In the genomic region with DNA sequence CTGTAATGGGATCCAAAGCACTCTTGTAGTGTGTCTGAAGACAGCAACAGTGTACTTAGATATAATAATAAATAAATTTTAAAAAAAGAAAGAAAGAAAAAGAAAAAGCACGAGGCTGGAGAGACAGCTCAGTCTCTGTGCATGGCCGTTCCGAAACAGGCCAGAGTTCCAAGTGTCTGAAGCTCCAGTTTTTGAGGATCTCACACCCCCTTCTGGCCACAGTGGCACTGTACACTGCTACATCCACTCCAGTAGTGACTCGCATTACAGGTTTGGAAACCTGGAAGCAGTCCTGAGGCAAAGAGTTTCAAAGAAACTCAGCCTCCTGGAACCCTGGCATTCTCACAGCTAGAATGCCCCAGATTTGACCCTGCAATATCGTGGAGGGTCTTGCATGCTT, we compare ENCODE assay signal across 8 mouse cellular contexts. TPM values are rescaled to one million over a fixed set of nuclear protein-coding genes. Genes with fewer than 3 reads are reported as not detected.
A peak's percentile ranks its signal among the peaks of the same experiment; 100 is the strongest.
DNase-seq lines count a peak whose midpoint lies in the region; ATAC-seq lines count a peak whose summit lies in the region.
"Had no signal": no experiment of that assay in that cellular context is flagged by ENCODE, and none has a peak within 500 bp of the region (broad histone marks: within the 10 kb centered on the region; RNA-seq: fewer than 3 reads in every experiment).

No protein-coding gene starts in this region.

- H3K4me1 ChIP-seq in forebrain, embryonic 16.5 days (replicated peaks; ENCODE audit: control insufficient read depth, insufficient read depth, low read length) = no peaks in the 10 kb centered on the region
- peaks cover 36% of the 10 kb centered on the region for H3K4me1 ChIP-seq in liver, embryonic 16.5 days (ENCODE audit: control insufficient read depth, low read depth, low read length)
- H3K4me1 ChIP-seq: neural tube, embryonic 13.5 days had no signal

- no peak overlapping the region for H3K4me2 ChIP-seq in forebrain, embryonic 16.5 days (ENCODE audit: low read length)
- H3K4me2 ChIP-seq in liver, embryonic 16.5 days (ENCODE audit: low read depth, low read length) = no peak overlapping the region
- H3K4me2 ChIP-seq: neural tube, embryonic 13.5 days had no signal

- 37% methylated on average over 5 of the region's 5 CpGs for WGBS in forebrain, embryonic 16.5 days
- 44% methylated on average over 5 of the region's 5 CpGs for WGBS in liver, embryonic 16.5 days (ENCODE audit: insufficient replicate concordance)

- no peak overlapping the region for H3K4me3 ChIP-seq in forebrain, embryonic 16.5 days (replicated peaks; ENCODE audit: low read length)
- no peak overlapping the region for H3K4me3 ChIP-seq in liver, embryonic 16.5 days (ENCODE audit: low read depth, low read length)
- H3K4me3 ChIP-seq: neural tube, embryonic 13.5 days had no signal

- DNase-seq in urinary bladder, postnatal 25 days (ENCODE audit: low spot score) = peak; percentile 52
- no peak for DNase-seq in urinary bladder, postnatal 10 days (ENCODE audit: low spot score)
- peak; percentile 79 to 83 for DNase-seq in adrenal gland, postnatal 36 days
- peak; percentile 75 for DNase-seq in kidney, adult 11 months
- peak; percentile 52 for DNase-seq in right cerebral cortex, postnatal 4 days

- no peak overlapping the region for H3K27ac ChIP-seq in forebrain, embryonic 16.5 days (ENCODE audit: low read length)
- no peak overlapping the region for H3K27ac ChIP-seq in liver, embryonic 16.5 days (ENCODE audit: low read length)
- H3K27ac ChIP-seq: neural tube, embryonic 13.5 days had no signal

- no peak overlapping the region for H3K9ac ChIP-seq in forebrain, embryonic 16.5 days (replicated peaks; ENCODE audit: low read depth, low read length)
- no peak overlapping the region for H3K9ac ChIP-seq in liver, embryonic 16.5 days (ENCODE audit: low read depth, low read length)
- H3K9ac ChIP-seq: neural tube, embryonic 13.5 days had no signal

- H3K9me3 ChIP-seq in forebrain, embryonic 16.5 days (ENCODE audit: control insufficient read depth, low read length) = no peaks in the 10 kb centered on the region
- no peaks in the 10 kb centered on the region for H3K9me3 ChIP-seq in liver, embryonic 16.5 days (replicated peaks; ENCODE audit: control insufficient read depth, low read length)
- H3K9me3 ChIP-seq: neural tube, embryonic 13.5 days had no signal

- H3K36me3 ChIP-seq in forebrain, embryonic 16.5 days (ENCODE audit: control insufficient read depth, insufficient read depth) = peaks cover 36% of the 10 kb centered on the region
- H3K36me3 ChIP-seq in liver, embryonic 16.5 days (ENCODE audit: control insufficient read depth, insufficient read depth) = peaks cover 30% of the 10 kb centered on the region

- H3K27me3 ChIP-seq in forebrain, embryonic 16.5 days (replicated peaks; ENCODE audit: control insufficient read depth, insufficient read depth, low read length) = no peaks in the 10 kb centered on the region
- no peaks in the 10 kb centered on the region for H3K27me3 ChIP-seq in liver, embryonic 16.5 days (ENCODE audit: control insufficient read depth, insufficient read depth, low read depth, low read length)
- H3K27me3 ChIP-seq: neural tube, embryonic 13.5 days had no signal

- ATAC-seq in forebrain, embryonic 16.5 days = peak; percentile 68; the same call in 1 of the 2 replicates
- ATAC-seq in liver, embryonic 16.5 days (ENCODE audit: low read depth) = peak; percentile 40; the same call in 1 of the 2 replicates

RNA-seq across cellular contexts. Expression of gene Mknk2, which starts 9.9 kb away (rescaled TPM):
- total RNA-seq in adrenal gland, postnatal 36 days (2021) = 100 to 1,000 TPM; 178 to 198 TPM
- polyA plus RNA-seq in forebrain, embryonic 16.5 days (2015; fragmentation: Nextera tagmentation; extraction: Ambion mirVana) = 57.1 and 61.2 TPM in 2 replicates
- 41.5 and 54.4 TPM in 2 replicates for polyA plus RNA-seq in liver, embryonic 16.5 days (2015; fragmentation: Nextera tagmentation; extraction: Ambion mirVana)

RNA-seq across cellular contexts. Expression of gene Mob3a, which starts 13.9 kb away (rescaled TPM):
- 10 to 100 TPM; 19.4 to 20.1 TPM for total RNA-seq in adrenal gland, postnatal 36 days (2021)
- polyA plus RNA-seq in forebrain, embryonic 16.5 days (2015; fragmentation: Nextera tagmentation; extraction: Ambion mirVana) = 56.9 and 59.4 TPM in 2 replicates
- 26.1 and 27.4 TPM in 2 replicates for polyA plus RNA-seq in liver, embryonic 16.5 days (2015; fragmentation: Nextera tagmentation; extraction: Ambion mirVana)

RNA-seq across cellular contexts. Expression of gene Izumo4, which starts 14.1 kb away (rescaled TPM):
- total RNA-seq in adrenal gland, postnatal 36 days (2021) = 10 to 100 TPM in 1 of 2 experiments, 1 to 10 TPM in 1; 9.9 to 16.6 TPM
- 32.5 and 44.1 TPM in 2 replicates for polyA plus RNA-seq in forebrain, embryonic 16.5 days (2015; fragmentation: Nextera tagmentation; extraction: Ambion mirVana)
- 9.3 and 10.4 TPM in 2 replicates for polyA plus RNA-seq in liver, embryonic 16.5 days (2015; fragmentation: Nextera tagmentation; extraction: Ambion mirVana)

RNA-seq across cellular contexts. Expression of gene Btbd2, which starts 31.0 kb away (rescaled TPM):
- 10 to 100 TPM; 61.7 to 71.2 TPM for total RNA-seq in adrenal gland, postnatal 36 days (2021)
- 75.2 and 79.7 TPM in 2 replicates for polyA plus RNA-seq in forebrain, embryonic 16.5 days (2015; fragmentation: Nextera tagmentation; extraction: Ambion mirVana)
- 2.8 and 5.1 TPM in 2 replicates for polyA plus RNA-seq in liver, embryonic 16.5 days (2015; fragmentation: Nextera tagmentation; extraction: Ambion mirVana)

RNA-seq across cellular contexts. Expression of gene Ap3d1, which starts 54.2 kb away (rescaled TPM):
- total RNA-seq in adrenal gland, postnatal 36 days (2021) = 10 to 100 TPM; 80.3 to 99.6 TPM
- 101 and 102 TPM in 2 replicates for polyA plus RNA-seq in forebrain, embryonic 16.5 days (2015; fragmentation: Nextera tagmentation; extraction: Ambion mirVana)
- 20.9 and 21.2 TPM in 2 replicates for polyA plus RNA-seq in liver, embryonic 16.5 days (2015; fragmentation: Nextera tagmentation; extraction: Ambion mirVana)
